Mouse (Mus musculus) bone marrow, adult 2 months (tissue): Measurements from ENCODE around the gene Tmbim1.
"Not testable (repeated sequence)": the region's sequence is repeated elsewhere in the genome, so short reads cannot be mapped to it uniquely, and the experiment has no call there.

ENCODE experiments used
- CTCF ChIP-seq: fragments of 200-500 bp; IDR thresholded peaks from 2 replicates; pipeline ENCODE4 v1.5.1; 2011; ENCODE audit warnings: low read length, control low read depth; ENCODE audit not compliant: control insufficient read depth, insufficient read depth
- POLR2A ChIP-seq: fragments of 200-500 bp; IDR thresholded peaks from 2 replicates; pipeline ENCODE4 v1.6.1; 2011; ENCODE audit warnings: low read depth, mild to moderate bottlenecking, control low read depth, low read length, borderline replicate concordance; ENCODE audit not compliant: control insufficient read depth

DNA sequence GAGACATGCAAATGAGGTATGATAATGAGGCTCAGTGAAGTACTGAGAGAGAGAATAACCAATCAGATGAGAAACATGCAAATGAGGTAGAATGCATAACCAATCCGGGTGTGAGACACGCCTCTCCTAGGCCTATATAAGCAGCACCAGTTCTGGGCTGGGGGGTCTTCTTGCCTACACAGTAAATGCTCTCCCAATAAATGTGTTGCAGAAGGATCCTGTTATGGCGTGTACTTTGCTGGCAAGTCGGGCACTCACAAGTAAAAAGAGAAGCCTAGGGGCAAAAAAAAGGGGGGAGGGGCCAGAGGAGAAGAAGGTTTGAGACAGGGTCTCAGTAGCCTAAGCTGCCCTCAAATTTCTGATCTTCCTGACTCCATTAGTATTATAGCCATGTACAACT lies 35.6 kb upstream of the Tmbim1 start:
- not testable (repeated sequence) for TF ChIP-seq POLR2A, CTCF
